Mouse (Mus musculus) olfactory bulb, adult 2 months (tissue): ENCODE measurements around the gene Gm17606.

Experiments
- CTCF ChIP-seq: fragments of 200-500 bp; IDR thresholded peaks from 2 replicates; pipeline ENCODE4 v1.5.1; 2012; ENCODE audit warnings: low read depth, mild to moderate bottlenecking, low read length, moderate library complexity; ENCODE audit not compliant: insufficient read depth
- POLR2A ChIP-seq: fragments of 200-500 bp; IDR thresholded peaks from 2 replicates; pipeline ENCODE4 v1.6.1; 2012; ENCODE audit warnings: mild to moderate bottlenecking, low read depth, low read length, moderate library complexity; ENCODE audit not compliant: insufficient read depth

- TF ChIP-seq POLR2A (no peak), CTCF (no peak)
Observed at GRCm38 (mm10) chr14:54623334-54623733, 17.4 kb upstream of the Gm17606 start.
